In genomic region chrX:104482572-104483443, GRCm38 (mm10) we compare ENCODE assay signal across 8 mouse cellular contexts. TPM values are rescaled to one million over a fixed set of nuclear protein-coding genes. Genes with fewer than 3 reads are reported as not detected.
DNase-seq lines count a peak whose midpoint lies in the region; ATAC-seq and TF ChIP-seq lines count a peak whose summit lies in the region.

Gene Uprt (plus strand): TSS chrX:104482818.

- peak within 1 kb of the TSS; percentile 60 for H3K4me3 ChIP-seq in forebrain, embryonic 10.5 days
- peak within 1 kb of the TSS; percentile 66 for H3K4me3 ChIP-seq in heart, embryonic 15.5 days
- H3K4me3 ChIP-seq in liver, embryonic 14.5 days (ENCODE audit: insufficient read depth in 1 of 2, low read depth in 2 of 2, low read length in 2 of 2): peak within 1 kb of the TSS; percentile 63 to 74
- H3K4me3 ChIP-seq in neural tube, embryonic 11.5 days (ENCODE audit: low read depth, low read length): peak within 1 kb of the TSS; percentile 49
- H3K4me3 ChIP-seq in stomach, embryonic 16.5 days (replicated peaks; ENCODE audit: low read length): peak within 1 kb of the TSS; percentile 53

- peak within 1 kb of the TSS; percentile 59 for H3K9ac ChIP-seq in heart, embryonic 15.5 days
- H3K9ac ChIP-seq in liver, embryonic 14.5 days (replicated peaks): peak within 1 kb of the TSS; percentile 61
- peak within 1 kb of the TSS; percentile 50 for H3K9ac ChIP-seq in neural tube, embryonic 11.5 days (ENCODE audit: low read length)
- H3K9ac ChIP-seq in stomach, embryonic 16.5 days (ENCODE audit: low read length): peak within 1 kb of the TSS; percentile 62

- H3K27ac ChIP-seq in forebrain, embryonic 10.5 days: peak within 1 kb of the TSS; percentile 80
- H3K27ac ChIP-seq in heart, embryonic 15.5 days: peak within 1 kb of the TSS; percentile 57
- H3K27ac ChIP-seq in liver, embryonic 14.5 days: no peak within 1 kb of the TSS
- H3K27ac ChIP-seq in neural tube, embryonic 11.5 days (ENCODE audit: low read depth, low read length): no peak within 1 kb of the TSS
- peak within 1 kb of the TSS; percentile 57 for H3K27ac ChIP-seq in stomach, embryonic 16.5 days (ENCODE audit: low read length)

- H3K4me2 ChIP-seq in heart, embryonic 15.5 days: peak within 1 kb of the TSS; percentile 58
- H3K4me2 ChIP-seq in liver, embryonic 14.5 days (ENCODE audit: low read depth): peak within 1 kb of the TSS; percentile 71
- H3K4me2 ChIP-seq in neural tube, embryonic 11.5 days (ENCODE audit: low read depth): peak within 1 kb of the TSS; percentile 51
- H3K4me2 ChIP-seq in stomach, embryonic 16.5 days (ENCODE audit: low read depth, low read length): peak within 1 kb of the TSS; percentile 59

- no peak for TF ChIP-seq EP300 in liver, embryonic 14.5 days (IDR thresholded peaks at IDR 0.05; ENCODE audit: low read depth)

- H3K4me1 ChIP-seq in forebrain, embryonic 10.5 days: no peaks in the 10 kb centered on the region
- H3K4me1 ChIP-seq in heart, embryonic 15.5 days (replicated peaks): no peaks in the 10 kb centered on the region
- peaks cover 0 to 2% of the 10 kb centered on the region in 2 experiments; a peak in 1 of 4 replicates for H3K4me1 ChIP-seq in liver, embryonic 14.5 days (replicated peaks; ENCODE audit: control insufficient read depth in 2 of 2, insufficient read depth in 2 of 2, low read length in 1 of 2)
- H3K4me1 ChIP-seq in neural tube, embryonic 11.5 days (ENCODE audit: control insufficient read depth, insufficient read depth, low read length): no peaks in the 10 kb centered on the region
- no peaks in the 10 kb centered on the region for H3K4me1 ChIP-seq in stomach, embryonic 16.5 days (ENCODE audit: control insufficient read depth, insufficient read depth, low read length)

- 17% methylated on average over 34 of the region's 34 CpGs for WGBS in forebrain, embryonic 10.5 days
- WGBS in heart, embryonic 15.5 days: 20% methylated on average over 34 of the region's 34 CpGs
- 18% methylated on average over 34 of the region's 34 CpGs for WGBS in liver, embryonic 14.5 days (ENCODE audit: insufficient replicate concordance)
- WGBS in neural tube, embryonic 11.5 days: 24% methylated on average over 34 of the region's 34 CpGs
- WGBS in stomach, embryonic 16.5 days: 21% methylated on average over 34 of the region's 34 CpGs

- H3K9me3 ChIP-seq in forebrain, embryonic 10.5 days: no peaks in the 10 kb centered on the region
- H3K9me3 ChIP-seq in heart, embryonic 15.5 days (replicated peaks): no peaks in the 10 kb centered on the region
- H3K9me3 ChIP-seq in liver, embryonic 14.5 days (ENCODE audit: control insufficient read depth, low read length): no peaks in the 10 kb centered on the region
- no peaks in the 10 kb centered on the region for H3K9me3 ChIP-seq in neural tube, embryonic 11.5 days (ENCODE audit: control insufficient read depth, low read length)
- no peaks in the 10 kb centered on the region for H3K9me3 ChIP-seq in stomach, embryonic 16.5 days (replicated peaks; ENCODE audit: control insufficient read depth, low read length)

- peaks cover 92% of the 10 kb centered on the region for H3K27me3 ChIP-seq in forebrain, embryonic 10.5 days (ENCODE audit: poor library complexity, severe bottlenecking)
- H3K27me3 ChIP-seq in heart, embryonic 15.5 days: no peaks in the 10 kb centered on the region; the same call in 1 of the 2 replicates
- H3K27me3 ChIP-seq in liver, embryonic 14.5 days (ENCODE audit: control insufficient read depth, insufficient read depth, low read length): no peaks in the 10 kb centered on the region
- 0 out of 2 replicates have a peak, but pooled peaks cover 2% of the 10 kb centered on the region for H3K27me3 ChIP-seq in neural tube, embryonic 11.5 days (ENCODE audit: control insufficient read depth, insufficient read depth, low read length)
- peaks cover 5% of the 10 kb centered on the region; the same call in 1 of the 2 replicates for H3K27me3 ChIP-seq in stomach, embryonic 16.5 days (ENCODE audit: control insufficient read depth, insufficient read depth, low read length)

- TF ChIP-seq CTCF in liver, embryonic 14.5 days (IDR thresholded peaks at IDR 0.05; ENCODE audit: low read depth): no peak

- ATAC-seq in heart, embryonic 15.5 days (replicated peaks; ENCODE audit: insufficient number of reproducible peaks, insufficient read depth, low FRiP score, low read depth): peak; percentile 90
- peak; percentile 94 for ATAC-seq in liver, embryonic 14.5 days (ENCODE audit: insufficient read depth)
- peak; percentile 94 for ATAC-seq in neural tube, embryonic 11.5 days (ENCODE audit: insufficient read depth, low FRiP score, low TSS enrichment)
- peak; percentile 96 for ATAC-seq in stomach, embryonic 16.5 days (ENCODE audit: insufficient read depth, low FRiP score)

- no peaks in the 10 kb centered on the region for H3K36me3 ChIP-seq in forebrain, embryonic 10.5 days (replicated peaks)
- H3K36me3 ChIP-seq in heart, embryonic 15.5 days: no peaks in the 10 kb centered on the region
- H3K36me3 ChIP-seq in liver, embryonic 14.5 days (replicated peaks; ENCODE audit: control insufficient read depth, insufficient read depth, low read depth): no peaks in the 10 kb centered on the region
- no peaks in the 10 kb centered on the region for H3K36me3 ChIP-seq in neural tube, embryonic 11.5 days (ENCODE audit: control insufficient read depth, insufficient read depth, low read length)
- H3K36me3 ChIP-seq in stomach, embryonic 16.5 days (ENCODE audit: control insufficient read depth, insufficient read depth, low read length): no peaks in the 10 kb centered on the region

- peak; percentile 46 to 56 for DNase-seq in CD8-positive naive resting alpha-beta T cell, adult 2 months (ENCODE audit: low read depth in 2 of 2, low spot score in 2 of 2)
- DNase-seq in c-Kit-positive CD71-negative TER-119-negative erythroid progenitor cells, embryonic 14.5 days (ENCODE audit: low read depth): peak; percentile 49
- peak; percentile 63 for DNase-seq in forebrain, embryonic 10.5 days (ENCODE audit: extremely low spot score, low spot score)
- DNase-seq in kidney, postnatal 25 days: peak; percentile 83 to 91
- peak; percentile 48 to 55 (median 52) for DNase-seq in liver, embryonic 14.5 days (ENCODE audit: low read depth in 3 of 3, low spot score in 3 of 3)
- peak; percentile 67 for DNase-seq in neural tube, embryonic 11.5 days (ENCODE audit: low spot score)

RNA-seq across cellular contexts. Expression of gene Uprt, which starts in this region (rescaled TPM):
- 1.3 and 1.6 TPM in 2 replicates for polyA plus RNA-seq in forebrain, embryonic 10.5 days (2016; fragmentation: Nextera tagmentation; extraction: Ambion mirVana)
- polyA plus RNA-seq in heart, embryonic 15.5 days (2015; fragmentation: Nextera tagmentation; extraction: Ambion mirVana): 1.2 and 1.7 TPM in 2 replicates
- 0.47 and 0.59 TPM in 2 replicates for polyA plus RNA-seq in liver, embryonic 14.5 days (2012; rRNA removed)
- polyA plus RNA-seq in liver, embryonic 14.5 days (2014; fragmentation: Nextera tagmentation; extraction: Ambion mirVana): 0.22 and 0.27 TPM in 2 replicates
- 1.8 TPM in 2 replicates for polyA plus RNA-seq in neural tube, embryonic 11.5 days (2014; fragmentation: Nextera tagmentation; extraction: Ambion mirVana)
- polyA plus RNA-seq in stomach, embryonic 16.5 days (2015; fragmentation: Nextera tagmentation; extraction: Ambion mirVana): 1.8 and 1.9 TPM in 2 replicates

Comparison
In these comparisons a context has a peak if more than half of its experiments do, and no peak if none do; other contexts are left out.
1. Peak in DNase-seq, ATAC-seq, H3K4me3 ChIP-seq, H3K9ac ChIP-seq and H3K4me2 ChIP-seq in liver, embryonic 14.5 days; RNA of the gene not detected or under 1 TPM.
2. H3K27ac ChIP-seq: peak in forebrain, embryonic 10.5 days (single experiment), heart, embryonic 15.5 days (single experiment) and stomach, embryonic 16.5 days (single experiment); none in liver, embryonic 14.5 days (single experiment) and neural tube, embryonic 11.5 days (single experiment).
3. Peak in every context shown above with its lines, with median percentiles within 50 percentile points of each other: DNase-seq, H3K4me3 ChIP-seq, ATAC-seq, H3K4me2 ChIP-seq and H3K9ac ChIP-seq.